Mouse (Mus musculus): ENCODE results near the gene Fgfr2.

The Fgfr2 gene

GRCm38 (mm10) chr7:130323766-130324165 is 2799.4 kb downstream of the Fgfr2 start:
- no peak for DNase-seq (ENCODE audit: low read depth in 1 of 2, low spot score in 2 of 2)

- no peak for DNase-seq (ENCODE audit: low read depth in 1 of 2, low spot score in 2 of 2)
Measured at GRCm38 (mm10) chr7:130319799-130320556, 2803.2 kb downstream of the Fgfr2 start.

GRCm38 (mm10) chr7:130316294-130316693 is 2806.9 kb downstream of the Fgfr2 start:
- no peak for DNase-seq (ENCODE audit: low read depth in 1 of 2, low spot score in 2 of 2)

- no peak for DNase-seq (ENCODE audit: low read depth in 1 of 2, low spot score in 2 of 2)
Measured at GRCm38 (mm10) chr7:130315221-130315620, 2807.9 kb downstream of the Fgfr2 start.

GRCm38 (mm10) chr7:130314658-130315057 is 2808.5 kb downstream of the Fgfr2 start:
- no peak for DNase-seq (ENCODE audit: low read depth in 1 of 2, low spot score in 2 of 2)

GRCm38 (mm10) chr7:130311362-130311761 is 2811.8 kb downstream of the Fgfr2 start:
- no peak for DNase-seq (ENCODE audit: low read depth in 1 of 2, low spot score in 2 of 2)

- no peak for DNase-seq (ENCODE audit: low read depth in 1 of 2, low spot score in 2 of 2)
Measured at GRCm38 (mm10) chr7:130309180-130309579, 2814.0 kb downstream of the Fgfr2 start.

- DNase-seq (ENCODE audit: low read depth in 1 of 2, low spot score in 2 of 2), result no peak
Measured at GRCm38 (mm10) chr7:130307036-130307435, 2816.1 kb downstream of the Fgfr2 start.

- DNase-seq (ENCODE audit: low read depth in 1 of 2, low spot score in 2 of 2), result no peak
Measured at GRCm38 (mm10) chr7:130304642-130305041, 2818.5 kb downstream of the Fgfr2 start.

GRCm38 (mm10) chr7:130303464-130303863 is 2819.7 kb downstream of the Fgfr2 start:
- DNase-seq (ENCODE audit: low read depth in 1 of 2, low spot score in 2 of 2), result no peak

- no peak for DNase-seq (ENCODE audit: low read depth in 1 of 2, low spot score in 2 of 2)
Measured at GRCm38 (mm10) chr7:130300606-130301005, 2822.5 kb downstream of the Fgfr2 start.

- DNase-seq (ENCODE audit: low read depth in 1 of 2, low spot score in 2 of 2), result no peak
Measured at GRCm38 (mm10) chr7:130298926-130299594, 2824.1 kb downstream of the Fgfr2 start.

GRCm38 (mm10) chr7:130291179-130291578 is 2832.0 kb downstream of the Fgfr2 start:
- no peak for DNase-seq (ENCODE audit: low read depth in 1 of 2, low spot score in 2 of 2)

- DNase-seq (ENCODE audit: low read depth in 1 of 2, low spot score in 2 of 2), result no peak
Measured at GRCm38 (mm10) chr7:130289428-130289790, 2833.7 kb downstream of the Fgfr2 start.

GRCm38 (mm10) chr7:130288719-130289427 is 2834.3 kb downstream of the Fgfr2 start:
- no peak for DNase-seq (ENCODE audit: low read depth in 1 of 2, low spot score in 2 of 2)

- no peak for DNase-seq (ENCODE audit: low read depth in 1 of 2, low spot score in 2 of 2)
Measured at GRCm38 (mm10) chr7:130288248-130288647, 2834.9 kb downstream of the Fgfr2 start.

- DNase-seq (ENCODE audit: low read depth in 1 of 2, low spot score in 2 of 2), result no peak
Measured at GRCm38 (mm10) chr7:130278738-130279705, 2844.1 kb downstream of the Fgfr2 start.

GRCm38 (mm10) chr7:130278000-130278737 is 2845.0 kb downstream of the Fgfr2 start:
- DNase-seq (ENCODE audit: low read depth in 1 of 2, low spot score in 2 of 2), result no peak

- DNase-seq (ENCODE audit: low read depth in 1 of 2, low spot score in 2 of 2), result peak in 1 of 2 experiments; percentile 8
Measured at GRCm38 (mm10) chr7:130273265-130273664, 2849.9 kb downstream of the Fgfr2 start.

GRCm38 (mm10) chr7:130270807-130271206 is 2852.3 kb downstream of the Fgfr2 start:
- DNase-seq (ENCODE audit: low read depth in 1 of 2, low spot score in 2 of 2), result no peak

All from monocyte, adult 2 months (primary cell).